Mouse (Mus musculus) heart, embryonic 14.5 days (tissue): ENCODE data around the gene Nsun5. TPM values are rescaled to one million over a fixed set of nuclear protein-coding genes. Genes with fewer than 3 reads are reported as not detected.

ENCODE experiments used
- ATAC-seq: fragments of 200-750 bp; cut with Nextera tagmentation; 2 replicates; pipeline ENCODE4 v1.8.0; 2017; ENCODE audit warnings: low read depth, moderate TSS enrichment; ENCODE audit not compliant: insufficient number of reproducible peaks, insufficient read depth, low FRiP score
- H3K27ac ChIP-seq, 2 experiments: fragments of 200-500 bp in 1 of 2; fragments of 300-500 bp in 1 of 2; sonication (generic) in 1 of 2; replicated peaks in 1 of 2; 2 replicates each; pipeline ENCODE4 v1.5.1; 2012 to 2014; ENCODE audit warnings: low read depth in 2 of 2, low read length in 2 of 2, control low read depth in 1 of 2, mild to moderate bottlenecking in 1 of 2, mixed read lengths in 1 of 2; ENCODE audit not compliant: control insufficient read depth in 1 of 2, insufficient read depth in 1 of 2
- H3K27me3 ChIP-seq: fragments of 300-500 bp; sonication (generic); 2 replicates; pipeline ENCODE4 v1.6.1; 2014; ENCODE audit warnings: mild to moderate bottlenecking, low read length, control low read depth; ENCODE audit not compliant: control insufficient read depth, insufficient read depth
- H3K36me3 ChIP-seq: fragments of 300-500 bp; sonication (generic); 2 replicates; pipeline ENCODE4 v1.6.1; 2014; ENCODE audit warnings: mild to moderate bottlenecking, control low read depth, low read length, mixed read lengths; ENCODE audit not compliant: control insufficient read depth, insufficient read depth
- H3K4me1 ChIP-seq, 2 experiments: fragments of 200-500 bp in 1 of 2; fragments of 300-500 bp in 1 of 2; sonication (generic) in 1 of 2; 2 replicates each; pipeline ENCODE4 v1.6.1; 2012 to 2014; ENCODE audit warnings: low read length in 2 of 2, control low read depth in 1 of 2, mixed read lengths in 1 of 2; ENCODE audit not compliant: control insufficient read depth in 2 of 2, insufficient read depth in 2 of 2
- H3K4me2 ChIP-seq: fragments of 300-500 bp; sonication (generic); 2 replicates; pipeline ENCODE4 v1.6.1; 2014; ENCODE audit warnings: mild to moderate bottlenecking, low read length
- H3K4me3 ChIP-seq, 2 experiments: fragments of 200-500 bp in 1 of 2; fragments of 300-500 bp in 1 of 2; sonication (generic) in 1 of 2; 2 replicates each; pipeline ENCODE4 v1.5.1; 2012 to 2014; ENCODE audit warnings: low read length in 2 of 2, mild to moderate bottlenecking in 2 of 2, control low read depth in 1 of 2, low read depth in 1 of 2, moderate library complexity in 1 of 2; ENCODE audit not compliant: control insufficient read depth in 1 of 2, insufficient read depth in 1 of 2
- H3K9ac ChIP-seq: fragments of 300-500 bp; sonication (generic); 2 replicates; pipeline ENCODE4 v1.6.1; 2014; ENCODE audit warnings: mild to moderate bottlenecking, low read length
- H3K9me3 ChIP-seq: fragments of 300-500 bp; sonication (generic); 2 replicates; pipeline ENCODE4 v1.6.1; 2016; ENCODE audit warnings: low read length, control low read depth; ENCODE audit not compliant: control insufficient read depth
- WGBS: fragments of 180-500 bp; shearing (Covaris S2); extraction: QIAGEN DNeasy Blood & Tissue Kit; methylation state at CpG from one replicate; pipeline ENCODE4 v1.1.7; 2014; 5-methylcytosine and 5-hydroxymethylcytosine counted together
- microRNA-seq: library from miRNA; unstranded; fragments of <30 nt; microRNA quantifications from one replicate; pipeline ENCODE4, GENCODE M21; 2016
- polyA plus RNA-seq: library from polyadenylated mRNA; unstranded; fragments of >200 nt; fragmentation: Nextera tagmentation; extraction: Ambion mirVana; gene quantifications from 2 replicates; pipeline ENCODE4 v1.2.1, GENCODE M21; 2014

Gene Nsun5
- polyA plus RNA-seq, 1 experiment from 2014 or later: 16.1 TPM

DNA sequence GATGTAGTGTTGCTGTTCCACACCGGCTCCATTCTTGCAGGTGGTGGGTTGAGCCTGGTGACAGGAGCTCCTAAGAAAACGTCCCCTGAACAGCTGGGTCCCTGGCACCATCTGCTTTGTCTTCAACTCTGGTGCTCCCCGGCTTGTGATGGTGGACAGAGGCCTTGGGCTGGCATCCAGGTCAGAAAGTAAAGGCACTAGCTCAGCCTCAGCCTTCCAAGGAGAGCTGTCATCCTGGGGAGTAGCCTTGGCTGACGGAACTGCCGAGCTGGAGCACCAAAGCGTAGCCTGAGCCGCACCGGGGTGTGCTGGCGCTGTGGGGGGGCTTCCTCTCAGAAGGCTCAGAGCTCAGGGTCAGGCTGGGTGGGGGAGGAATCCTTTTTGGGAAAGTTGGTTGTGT is 40.5 kb downstream of the Nsun5 start:
- Histone ChIP-seq H3K4me1 (no peaks in the 10 kb centered on the region), H3K9ac (no peak overlapping the region), H3K27ac (no peak overlapping the region), H3K4me2 (no peak overlapping the region), H3K36me3 (peaks cover 56% of the 10 kb centered on the region), H3K4me3 (no peak overlapping the region), H3K9me3 (no peaks in the 10 kb centered on the region), H3K27me3 (no peaks in the 10 kb centered on the region)
- 87% methylated on average over 9 of the region's 9 CpGs for WGBS
- ATAC-seq: no peak

Small RNA genes lying within 50 kb of the gene (microRNA-seq; reads per million reads assigned to microRNA genes)
- gene Mir7033: 1.4 reads per million

Other genes starting within 250 kb of the Nsun5 start
- gene Tbl2, start 220.3 kb upstream of the Nsun5 start, polyA plus RNA-seq: 18.0 and 20.0 TPM in 2 replicates
- 36.7 and 41.4 TPM in 2 replicates for gene Bcl7b, start 201.7 kb upstream of the Nsun5 start, polyA plus RNA-seq
- 32.8 and 32.9 TPM in 2 replicates for gene Baz1b, start 182.7 kb upstream of the Nsun5 start, polyA plus RNA-seq
- 5.2 and 5.8 TPM in 2 replicates for gene Fzd9, start 118.7 kb upstream of the Nsun5 start, polyA plus RNA-seq
- gene Fkbp6, start 19.9 kb upstream of the Nsun5 start, polyA plus RNA-seq: 0.26 TPM in 1 of 2 replicates, not detected in the other
- not detected in 2 replicates for gene Trim50, start 16.7 kb upstream of the Nsun5 start, polyA plus RNA-seq
- gene Pom121, start 24.6 kb downstream of the Nsun5 start, polyA plus RNA-seq: 8.2 and 10.7 TPM in 2 replicates
- gene Hip1, start 175.2 kb downstream of the Nsun5 start, polyA plus RNA-seq: 30.2 and 31.7 TPM in 2 replicates
- not detected in 2 replicates for gene Ccl26, start 193.6 kb downstream of the Nsun5 start, polyA plus RNA-seq
- gene Ccl24, start 203.1 kb downstream of the Nsun5 start, polyA plus RNA-seq: 0.51 and 0.66 TPM in 2 replicates